Mouse (Mus musculus) heart, embryonic 12.5 days (tissue): ENCODE data around the gene Dcaf5. TPM values are rescaled to one million over a fixed set of nuclear protein-coding genes. Genes with fewer than 3 reads are reported as not detected.

Experiments used
- ATAC-seq: fragments of 200-750 bp; cut with Nextera tagmentation; 2 replicates; pipeline ENCODE4 v1.8.0; 2017; ENCODE audit warnings: moderate TSS enrichment, moderate library complexity; ENCODE audit not compliant: insufficient number of reproducible peaks, low FRiP score
- H3K27ac ChIP-seq: fragments of 300-500 bp; sonication (generic); 2 replicates; pipeline ENCODE4 v1.5.1; 2016; ENCODE audit warnings: mild to moderate bottlenecking, moderate library complexity; ENCODE audit not compliant: poor library complexity, severe bottlenecking
- H3K27me3 ChIP-seq: fragments of 300-500 bp; sonication (generic); replicated peaks from 2 replicates; pipeline ENCODE4 v1.6.1; 2016; ENCODE audit warnings: mild to moderate bottlenecking, moderate library complexity
- H3K36me3 ChIP-seq: fragments of 300-500 bp; sonication (generic); 2 replicates; pipeline ENCODE4 v1.6.1; 2016; ENCODE audit warnings: mild to moderate bottlenecking, moderate library complexity
- H3K4me1 ChIP-seq: fragments of 300-500 bp; sonication (generic); replicated peaks from 2 replicates; pipeline ENCODE4 v1.6.1; 2016; ENCODE audit warnings: mild to moderate bottlenecking
- H3K4me2 ChIP-seq: fragments of 300-500 bp; sonication (generic); 2 replicates; pipeline ENCODE4 v1.6.1; 2016; ENCODE audit warnings: mild to moderate bottlenecking, moderate library complexity
- H3K4me3 ChIP-seq: fragments of 300-500 bp; sonication (generic); 2 replicates; pipeline ENCODE4 v1.5.1; 2016; ENCODE audit warnings: mild to moderate bottlenecking
- H3K9ac ChIP-seq: fragments of 300-500 bp; sonication (generic); 2 replicates; pipeline ENCODE4 v1.6.1; 2016; ENCODE audit warnings: mild to moderate bottlenecking, moderate library complexity
- H3K9me3 ChIP-seq: fragments of 300-500 bp; sonication (generic); replicated peaks from 2 replicates; pipeline ENCODE4 v1.6.1; 2016; ENCODE audit warnings: mild to moderate bottlenecking, moderate library complexity
- WGBS: fragments of 180-500 bp; shearing (Covaris S2); methylation state at CpG from one replicate; pipeline ENCODE4 v1.1.7; 2016; 5-methylcytosine and 5-hydroxymethylcytosine counted together
- polyA plus RNA-seq: library from polyadenylated mRNA; unstranded; fragments of >200 nt; fragmentation: Nextera tagmentation; extraction: Ambion mirVana; gene quantifications from 2 replicates; pipeline ENCODE4 v1.2.1, GENCODE M21; 2016

Gene Dcaf5
- polyA plus RNA-seq, 1 experiment from 2014 or later = 15.1 TPM

- Histone ChIP-seq H3K4me2 (no peak overlapping the region), H3K4me3 (no peak overlapping the region), H3K27ac (no peak overlapping the region), H3K9ac (no peak overlapping the region), H3K36me3 (peaks cover 56% of the 10 kb centered on the region), H3K9me3 (no peaks in the 10 kb centered on the region), H3K4me1 (no peaks in the 10 kb centered on the region), H3K27me3 (no peaks in the 10 kb centered on the region)
- WGBS = 47% methylated on average over 3 of the region's 3 CpGs
- no peak for ATAC-seq
Measured at GRCm38 (mm10) chr12:80407824-80408223, 28.6 kb downstream of the Dcaf5 start.

GRCm38 (mm10) chr12:80406650-80407049 lies 29.8 kb downstream of the Dcaf5 start:
- H3K27ac ChIP-seq = no peak overlapping the region
- no peak overlapping the region for H3K4me3 ChIP-seq
- H3K4me2 ChIP-seq = no peak overlapping the region
- WGBS = 45% methylated on average over 3 of the region's 3 CpGs
- H3K36me3 ChIP-seq = peaks cover 55% of the 10 kb centered on the region
- ATAC-seq = no peak
- no peaks in the 10 kb centered on the region for H3K4me1 ChIP-seq
- no peak overlapping the region for H3K9ac ChIP-seq
- H3K27me3 ChIP-seq = no peaks in the 10 kb centered on the region
- no peaks in the 10 kb centered on the region for H3K9me3 ChIP-seq

- Histone ChIP-seq H3K4me3 (no peak overlapping the region), H3K27ac (no peak overlapping the region), H3K4me1 (no peaks in the 10 kb centered on the region), H3K9ac (no peak overlapping the region), H3K36me3 (peaks cover 55% of the 10 kb centered on the region), H3K9me3 (no peaks in the 10 kb centered on the region), H3K27me3 (no peaks in the 10 kb centered on the region), H3K4me2 (no peak overlapping the region)
- ATAC-seq = no peak
- WGBS = 94% methylated on average over 6 of the region's 6 CpGs
Measured at GRCm38 (mm10) chr12:80404139-80404538, 32.3 kb downstream of the Dcaf5 start.

- no peak overlapping the region for H3K27ac ChIP-seq
- H3K27me3 ChIP-seq = no peaks in the 10 kb centered on the region
- no peaks in the 10 kb centered on the region for H3K9me3 ChIP-seq
- no peak overlapping the region for H3K9ac ChIP-seq
- H3K4me1 ChIP-seq = no peaks in the 10 kb centered on the region
- no peak for ATAC-seq
- WGBS = 81% methylated on average over 2 of the region's 2 CpGs
- H3K4me2 ChIP-seq = no peak overlapping the region
- H3K36me3 ChIP-seq = peaks cover 78% of the 10 kb centered on the region
- no peak overlapping the region for H3K4me3 ChIP-seq
Measured at GRCm38 (mm10) chr12:80399147-80399546, 37.3 kb downstream of the Dcaf5 start.

- Histone ChIP-seq H3K4me3 (no peak overlapping the region), H3K9ac (no peak overlapping the region), H3K4me1 (no peaks in the 10 kb centered on the region), H3K36me3 (peaks cover 61% of the 10 kb centered on the region), H3K27ac (no peak overlapping the region), H3K27me3 (no peaks in the 10 kb centered on the region), H3K4me2 (no peak overlapping the region), H3K9me3 (no peaks in the 10 kb centered on the region)
- no peak for ATAC-seq
- 71% methylated on average over 6 of the region's 6 CpGs for WGBS
Measured at GRCm38 (mm10) chr12:80396397-80396796, 40.0 kb downstream of the Dcaf5 start.

- no peak for ATAC-seq
- no peak overlapping the region for H3K4me3 ChIP-seq
- H3K36me3 ChIP-seq = peaks cover 59% of the 10 kb centered on the region
- H3K4me1 ChIP-seq = no peaks in the 10 kb centered on the region
- no peak overlapping the region for H3K4me2 ChIP-seq
- no peaks in the 10 kb centered on the region for H3K27me3 ChIP-seq
- H3K9me3 ChIP-seq = no peaks in the 10 kb centered on the region
- H3K9ac ChIP-seq = no peak overlapping the region
- no peak overlapping the region for H3K27ac ChIP-seq
- 83% methylated on average over 4 of the region's 4 CpGs for WGBS
Measured at GRCm38 (mm10) chr12:80395270-80395669, 41.1 kb downstream of the Dcaf5 start.

GRCm38 (mm10) chr12:80394045-80394444 lies 42.4 kb downstream of the Dcaf5 start:
- Histone ChIP-seq H3K9ac (no peak overlapping the region), H3K9me3 (no peaks in the 10 kb centered on the region), H3K36me3 (peaks cover 59% of the 10 kb centered on the region), H3K4me1 (no peaks in the 10 kb centered on the region), H3K4me2 (no peak overlapping the region), H3K4me3 (no peak overlapping the region), H3K27ac (no peak overlapping the region), H3K27me3 (no peaks in the 10 kb centered on the region)
- no peak for ATAC-seq
- WGBS = 84% methylated on average over 2 of the region's 2 CpGs

GRCm38 (mm10) chr12:80389448-80389847 lies 47.0 kb downstream of the Dcaf5 start:
- WGBS = 56% methylated on average over 3 of the region's 3 CpGs
- no peaks in the 10 kb centered on the region for H3K27me3 ChIP-seq
- no peaks in the 10 kb centered on the region for H3K9me3 ChIP-seq
- ATAC-seq = no peak
- H3K4me1 ChIP-seq = peaks cover 10% of the 10 kb centered on the region
- no peak overlapping the region for H3K27ac ChIP-seq
- no peak overlapping the region for H3K4me3 ChIP-seq
- no peak overlapping the region for H3K4me2 ChIP-seq
- H3K9ac ChIP-seq = no peak overlapping the region
- peaks cover 40% of the 10 kb centered on the region for H3K36me3 ChIP-seq

- H3K27ac ChIP-seq = no peak overlapping the region
- WGBS = 93% methylated on average over 5 of the region's 5 CpGs
- ATAC-seq = no peak
Measured at GRCm38 (mm10) chr12:80387326-80387725, 49.1 kb downstream of the Dcaf5 start.

GRCm38 (mm10) chr12:80385361-80385760 lies 51.0 kb downstream of the Dcaf5 start:
- Histone ChIP-seq H3K36me3 (peaks cover 31% of the 10 kb centered on the region), H3K9me3 (no peaks in the 10 kb centered on the region), H3K27me3 (no peaks in the 10 kb centered on the region), H3K4me1 (peaks cover 27% of the 10 kb centered on the region), H3K9ac (no peak overlapping the region), H3K4me3 (no peak overlapping the region), H3K4me2 (no peak overlapping the region), H3K27ac (0 out of 2 replicates have a peak overlapping the region, but pooled peaks have one; percentile 39)
- ATAC-seq = no peak
- WGBS = 21% methylated on average over 1 of the region's 1 CpGs

More at GRCm38 (mm10) chr12:80387326-80387725, 49.1 kb downstream of the Dcaf5 start:
- Histone ChIP-seq H3K4me1 (peaks cover 23% of the 10 kb centered on the region), H3K4me2 (no peak overlapping the region), H3K36me3 (peaks cover 40% of the 10 kb centered on the region), H3K4me3 (no peak overlapping the region), H3K9ac (no peak overlapping the region), H3K9me3 (no peaks in the 10 kb centered on the region), H3K27me3 (no peaks in the 10 kb centered on the region)

GRCm38 (mm10) chr12:80383478-80383877 lies 52.9 kb downstream of the Dcaf5 start:
- Histone ChIP-seq H3K27ac (peak overlapping the region; percentile 41; the same call in 1 of the 2 replicates), H3K27me3 (no peaks in the 10 kb centered on the region), H3K9me3 (no peaks in the 10 kb centered on the region), H3K4me1 (peaks cover 40% of the 10 kb centered on the region), H3K4me3 (no peak overlapping the region), H3K9ac (no peak overlapping the region), H3K36me3 (peaks cover 30% of the 10 kb centered on the region; the same call in 1 of the 2 replicates), H3K4me2 (no peak overlapping the region)
- WGBS = 61% methylated on average over 8 of the region's 8 CpGs
- ATAC-seq = no peak

- 59% methylated on average over 2 of the region's 2 CpGs for WGBS
- Histone ChIP-seq H3K36me3 (peaks cover 28% of the 10 kb centered on the region; the same call in 1 of the 2 replicates), H3K27ac (no peak overlapping the region)
Measured at GRCm38 (mm10) chr12:80382794-80383193, 53.6 kb downstream of the Dcaf5 start.

More at GRCm38 (mm10) chr12:80382794-80383193, 53.6 kb downstream of the Dcaf5 start:
- Histone ChIP-seq H3K27me3 (no peaks in the 10 kb centered on the region), H3K9me3 (no peaks in the 10 kb centered on the region), H3K4me2 (no peak overlapping the region), H3K4me3 (no peak overlapping the region), H3K4me1 (peaks cover 40% of the 10 kb centered on the region), H3K9ac (no peak overlapping the region)
- ATAC-seq = no peak
